Mouse (Mus musculus): ENCODE results near the gene Olfr768. TPM values are rescaled to one million over a fixed set of nuclear protein-coding genes. Genes with fewer than 3 reads are reported as not detected.

The Olfr768 gene
- polyA plus RNA-seq (2012; rRNA removed; ENCODE audit: low replicate concordance), result not detected in 2 replicates

DNA sequence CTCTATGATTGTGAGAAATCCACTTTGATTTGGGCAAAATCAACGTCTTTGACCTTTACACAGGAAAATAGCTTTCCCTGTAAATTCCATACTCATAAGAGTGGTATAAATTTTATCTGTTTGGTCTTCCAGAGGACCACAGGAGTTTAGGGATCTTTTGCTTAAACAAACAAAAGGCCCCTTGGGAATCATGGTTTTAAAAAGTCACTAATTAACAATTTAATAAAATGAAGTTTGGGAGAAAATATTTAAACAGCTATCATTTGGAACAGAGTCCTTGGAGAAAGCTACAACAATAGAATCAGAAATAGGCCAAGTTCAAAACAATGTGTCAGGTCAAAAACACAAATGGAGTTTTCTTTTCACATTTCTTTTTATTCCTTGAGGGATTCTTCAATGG lies at the start of gene Olfr768:
TSS of gene Olfr768 (minus strand) at position 101 of the 400 bp plus-strand sequence.

GRCm38 (mm10) chr10:129138898-129139297 lies 39.7 kb upstream of the Olfr768 start, which contains the start of gene Olfr770:
TSS of gene Olfr770 (minus strand) at chr10:129138998.

GRCm38 (mm10) chr10:129117761-129118160 lies 18.6 kb upstream of the Olfr768 start, which contains the start of gene Olfr769:
TSS of gene Olfr769 (minus strand) at chr10:129117861.

DNA sequence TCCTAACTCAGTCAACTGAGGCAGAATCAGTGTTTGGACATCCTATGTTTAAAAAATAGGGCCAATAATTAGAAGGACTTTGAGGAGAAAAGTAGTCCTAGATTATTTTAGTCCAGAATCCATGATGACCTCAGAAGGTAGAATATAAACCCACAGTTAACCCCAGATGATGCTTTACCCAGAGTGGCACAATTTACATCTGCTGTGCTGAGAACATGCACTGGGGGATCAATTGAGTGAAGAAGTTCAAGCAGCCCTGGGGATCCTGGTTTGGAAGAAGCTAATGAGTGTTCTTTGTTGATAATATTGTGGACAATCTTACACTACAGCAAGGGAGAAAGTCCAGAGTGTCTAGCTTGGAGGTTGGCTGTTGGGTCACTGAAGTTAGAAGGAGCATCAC lies 16.4 kb downstream of the Olfr768 start, which contains the start of gene Olfr767:
TSS of gene Olfr767 (minus strand) at position 101 of the 400 bp plus-strand sequence.

GRCm38 (mm10) chr10:129068877-129069276 lies 30.3 kb downstream of the Olfr768 start, which contains the start of gene Olfr766-ps1:
TSS of gene Olfr766-ps1 (minus strand) at chr10:129068977.

DNA sequence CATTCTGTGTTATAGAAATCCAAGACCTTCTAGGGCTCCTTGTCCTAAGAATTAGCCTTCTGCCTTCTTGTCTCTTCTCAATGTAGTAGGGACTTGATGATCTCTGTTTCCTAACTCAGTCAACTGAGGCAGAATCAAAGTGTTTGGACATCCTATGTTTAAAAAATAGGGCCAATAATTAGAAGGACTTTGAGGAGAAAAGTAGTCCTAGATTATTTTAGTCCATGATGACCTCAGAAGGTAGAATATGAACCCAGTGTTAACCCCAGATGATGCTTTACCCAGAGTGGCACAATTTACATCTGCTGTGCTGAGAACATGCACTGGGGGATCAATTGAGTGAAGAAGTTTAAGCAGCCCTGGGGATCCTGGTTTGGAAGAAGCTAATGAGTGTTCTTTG lies 49.3 kb downstream of the Olfr768 start, which contains the start of gene Olfr765:
TSS of gene Olfr765 (minus strand) at position 101 of the 400 bp plus-strand sequence.

Other genes starting within 250 kb of the Olfr768 start
- 3.6 and 4.9 TPM in 2 replicates for gene Gdf11, start 207.7 kb downstream of the Olfr768 start, polyA plus RNA-seq (2012; rRNA removed; ENCODE audit: low replicate concordance)
- gene Cd63, start 198.4 kb downstream of the Olfr768 start, polyA plus RNA-seq (2012; rRNA removed; ENCODE audit: low replicate concordance), result 91.7 and 140 TPM in 2 replicates
- gene Rdh5, start 176.5 kb downstream of the Olfr768 start, polyA plus RNA-seq (2012; rRNA removed; ENCODE audit: low replicate concordance), result 36.7 and 39.7 TPM in 2 replicates
- 183 and 190 TPM in 2 replicates for gene Bloc1s1, start 175.3 kb downstream of the Olfr768 start, polyA plus RNA-seq (2012; rRNA removed; ENCODE audit: low replicate concordance)
- 89.8 and 101 TPM in 2 replicates for gene Itga7, start 165.6 kb downstream of the Olfr768 start, polyA plus RNA-seq (2012; rRNA removed; ENCODE audit: low replicate concordance)
- gene Mettl7b, start 138.4 kb downstream of the Olfr768 start, polyA plus RNA-seq (2012; rRNA removed; ENCODE audit: low replicate concordance), result 3.5 and 4.1 TPM in 2 replicates
- gene Olfr9, start 109.9 kb downstream of the Olfr768 start, polyA plus RNA-seq (2012; rRNA removed; ENCODE audit: low replicate concordance), result not detected in 2 replicates
- gene Olfr763, start 88.6 kb downstream of the Olfr768 start, polyA plus RNA-seq (2012; rRNA removed; ENCODE audit: low replicate concordance), result not detected in 2 replicates
- not detected in 2 replicates for gene Olfr764-ps1, start 59.5 kb downstream of the Olfr768 start, polyA plus RNA-seq (2012; rRNA removed; ENCODE audit: low replicate concordance)
- gene Olfr765, start 49.4 kb downstream of the Olfr768 start, polyA plus RNA-seq (2012; rRNA removed; ENCODE audit: low replicate concordance), result not detected in 2 replicates
- not detected in 2 replicates for gene Olfr766-ps1, start 30.4 kb downstream of the Olfr768 start, polyA plus RNA-seq (2012; rRNA removed; ENCODE audit: low replicate concordance)
- not detected in 2 replicates for gene Olfr767, start 16.5 kb downstream of the Olfr768 start, polyA plus RNA-seq (2012; rRNA removed; ENCODE audit: low replicate concordance)
- not detected in 2 replicates for gene Olfr769, start 18.5 kb upstream of the Olfr768 start, polyA plus RNA-seq (2012; rRNA removed; ENCODE audit: low replicate concordance)
- gene Olfr770, start 39.6 kb upstream of the Olfr768 start, polyA plus RNA-seq (2012; rRNA removed; ENCODE audit: low replicate concordance), result not detected in 2 replicates
- not detected in 2 replicates for gene Olfr771, start 65.4 kb upstream of the Olfr768 start, polyA plus RNA-seq (2012; rRNA removed; ENCODE audit: low replicate concordance)
- gene Olfr772, start 78.5 kb upstream of the Olfr768 start, polyA plus RNA-seq (2012; rRNA removed; ENCODE audit: low replicate concordance), result not detected in 2 replicates
- not detected in 2 replicates for gene Olfr773, start 88.0 kb upstream of the Olfr768 start, polyA plus RNA-seq (2012; rRNA removed; ENCODE audit: low replicate concordance)
- not detected in 2 replicates for gene Olfr774, start 136.8 kb upstream of the Olfr768 start, polyA plus RNA-seq (2012; rRNA removed; ENCODE audit: low replicate concordance)
- gene Olfr775, start 149.0 kb upstream of the Olfr768 start, polyA plus RNA-seq (2012; rRNA removed; ENCODE audit: low replicate concordance), result not detected in 2 replicates
- gene Olfr776, start 159.8 kb upstream of the Olfr768 start, polyA plus RNA-seq (2012; rRNA removed; ENCODE audit: low replicate concordance), result not detected in 2 replicates
- gene Olfr777, start 172.1 kb upstream of the Olfr768 start, polyA plus RNA-seq (2012; rRNA removed; ENCODE audit: low replicate concordance), result not detected in 2 replicates
- not detected in 2 replicates for gene Olfr780, start 218.7 kb upstream of the Olfr768 start, polyA plus RNA-seq (2012; rRNA removed; ENCODE audit: low replicate concordance)
- not detected in 2 replicates for gene Olfr781, start 229.5 kb upstream of the Olfr768 start, polyA plus RNA-seq (2012; rRNA removed; ENCODE audit: low replicate concordance)
- gene Olfr782, start 249.5 kb upstream of the Olfr768 start, polyA plus RNA-seq (2012; rRNA removed; ENCODE audit: low replicate concordance), result not detected in 2 replicates

All from mammary gland, adult 2 months (tissue).